Mouse (Mus musculus) fibroblast of lung, adult 2 months (primary cell): ENCODE data around the gene Spam1.

Source experiments
- DNase-seq: peaks from one replicate; pipeline ENCODE4 v3.0.0-alpha.2; 2011; ENCODE audit warnings: low read depth

Spam1 gene

GRCm38 (mm10) chr6:24790888-24791287 is at the start of gene Spam1:
Gene Spam1 (plus strand): TSS chr6:24791188.
- no peak for DNase-seq

GRCm38 (mm10) chr6:24748029-24748428 is 43.0 kb upstream of the Spam1 start, which contains the start of gene Hyal4:
Gene Hyal4 (plus strand): TSS chr6:24748329.
- no peak for DNase-seq

DNA sequence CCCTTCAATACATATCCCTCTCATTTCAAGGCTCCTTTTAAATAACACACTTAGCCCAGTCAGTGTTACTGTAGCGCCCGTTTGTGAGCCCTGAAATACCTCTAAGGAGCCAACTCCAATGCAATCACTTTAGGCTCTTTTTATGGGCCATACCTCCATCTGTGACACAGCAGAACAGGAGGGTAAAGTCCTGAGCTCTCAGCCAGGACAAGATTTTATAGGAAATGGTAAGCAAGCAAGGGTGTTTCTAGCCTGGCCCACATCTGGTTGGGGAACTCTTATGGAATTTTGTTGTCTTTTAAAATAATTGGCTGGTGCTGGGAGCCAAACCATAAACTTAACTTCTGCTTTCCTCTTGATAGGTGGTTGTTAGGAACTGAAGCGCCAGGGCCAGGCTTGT is 31.7 kb upstream of the Spam1 start:
- no peak for DNase-seq

DNA sequence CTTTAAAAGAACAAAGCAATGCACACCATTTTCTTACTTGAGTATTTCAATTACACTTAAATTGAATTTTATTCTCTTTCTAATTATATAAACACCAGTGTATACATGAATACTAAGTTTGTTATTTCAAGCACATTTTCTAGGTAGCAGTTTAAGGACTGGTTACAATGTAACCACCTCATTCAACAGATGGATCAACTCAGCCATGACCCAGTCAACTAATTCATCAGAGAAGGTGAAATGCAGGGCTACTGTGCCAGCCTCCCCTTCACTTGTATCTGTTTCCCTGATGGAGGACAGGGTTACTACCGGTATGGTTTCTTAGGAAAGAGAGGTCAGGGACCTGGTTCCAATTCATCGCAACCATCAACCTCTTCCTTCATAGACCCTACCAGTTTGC is 24.7 kb upstream of the Spam1 start:
- DNase-seq = no peak

DNA sequence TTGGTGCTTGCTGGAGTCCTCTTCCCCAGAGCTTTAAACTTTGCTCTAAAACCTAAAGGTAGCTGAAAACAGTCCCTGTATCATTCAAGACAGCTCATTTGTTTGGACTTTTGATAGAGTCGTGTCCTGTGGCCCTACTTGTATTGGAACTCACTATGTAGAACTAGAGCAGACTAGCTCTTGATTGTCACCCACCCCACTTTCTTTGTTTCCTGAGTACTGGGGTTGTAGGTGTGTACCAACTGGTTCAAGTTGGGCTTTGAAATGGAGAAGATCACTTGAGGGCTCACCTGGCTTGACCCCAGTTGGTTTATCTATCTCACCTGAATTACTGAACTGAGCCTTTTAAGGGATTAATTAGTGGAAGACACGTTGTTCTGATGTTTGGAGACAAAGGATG is 11.8 kb upstream of the Spam1 start:
- no peak for DNase-seq

- DNase-seq = no peak
These were observed 31.1 kb downstream of the Spam1 start for GRCm38 (mm10) chr6:24822070-24822469.
